Mouse (Mus musculus) ES-E14 (cell line): ENCODE measurements at regions not wholly inside any gene's neighbourhood (a gene's known extent, or its start where the extent isn't known, plus 50 kb on each side); places are given as distances from the start of the nearest gene placed in this dataset.

Source experiments
- DNase-seq: peaks from one replicate; pipeline ENCODE4 v3.0.0-alpha.2; 2013; ENCODE audit warnings: low read depth, low spot score
- H3K27ac ChIP-seq: 2 replicates; pipeline ENCODE4 v1.5.1; 2012; ENCODE audit warnings: low read depth, mild to moderate bottlenecking, low read length, moderate library complexity, mixed read lengths; ENCODE audit not compliant: poor library complexity, insufficient read depth, severe bottlenecking
- H3K36me3 ChIP-seq: 2 replicates; pipeline ENCODE4 v1.6.1; 2012; ENCODE audit warnings: mild to moderate bottlenecking, low read length, moderate library complexity, mixed read lengths; ENCODE audit not compliant: control insufficient read depth, poor library complexity, insufficient read depth, severe bottlenecking
- H3K4me1 ChIP-seq, 2 experiments: fragments of 150-350 bp in 1 of 2; sonication (generic) in 1 of 2; 2 replicates each; pipeline ENCODE4 v1.6.1; 2012; ENCODE audit warnings: low read length in 2 of 2, mild to moderate bottlenecking in 1 of 2, mixed read lengths in 1 of 2; ENCODE audit not compliant: control insufficient read depth in 2 of 2, insufficient read depth in 2 of 2, poor library complexity in 1 of 2
- H3K4me3 ChIP-seq, 2 experiments: fragments of 150-350 bp in 1 of 2; sonication (generic) in 1 of 2; 2 replicates each; pipeline ENCODE4 v1.5.1; 2012; ENCODE audit warnings: low read length in 2 of 2, low read depth in 1 of 2, mild to moderate bottlenecking in 1 of 2, mixed read lengths in 1 of 2; ENCODE audit not compliant: insufficient read depth in 1 of 2, poor library complexity in 1 of 2, severe bottlenecking in 1 of 2
- H3K9ac ChIP-seq: 2 replicates; pipeline ENCODE4 v1.6.1; 2012; ENCODE audit warnings: low read depth, mild to moderate bottlenecking, low read length, mixed read lengths; ENCODE audit not compliant: poor library complexity, insufficient read depth, severe bottlenecking
- H3K9me3 ChIP-seq: fragments of 150-350 bp; sonication (generic); 2 replicates; pipeline ENCODE4 v1.6.1; 2012; ENCODE audit warnings: low read depth, mild to moderate bottlenecking, low read length; ENCODE audit not compliant: control insufficient read depth, insufficient read depth
- CHD2 ChIP-seq: IDR thresholded peaks from 2 replicates; pipeline ENCODE4 v1.6.1; 2014; ENCODE audit warnings: mild to moderate bottlenecking, low read depth, low read length, inconsistent platforms
- HCFC1 ChIP-seq: IDR thresholded peaks from 2 replicates; pipeline ENCODE4 v1.6.1; 2012; ENCODE audit warnings: low read length, inconsistent platforms, borderline replicate concordance; ENCODE audit not compliant: insufficient read depth
- MAFK ChIP-seq: IDR thresholded peaks from 2 replicates; pipeline ENCODE4 v1.6.1; 2014; ENCODE audit warnings: mild to moderate bottlenecking, low read depth, low read length, inconsistent platforms; ENCODE audit not compliant: insufficient read depth
- ZC3H11A ChIP-seq: IDR thresholded peaks from 2 replicates; pipeline ENCODE4 v1.6.1; 2012; ENCODE audit warnings: low read depth, mild to moderate bottlenecking, inconsistent platforms, low read length, borderline replicate concordance
- ZNF384 ChIP-seq: IDR thresholded peaks from 2 replicates; pipeline ENCODE4 v1.6.1; 2012; ENCODE audit warnings: low read depth, low read length, inconsistent platforms
- in situ Hi-C, 2 experiments: fragments of 600-800 bp; cut with MboI; formaldehyde crosslinking; loops; one replicate each; pipeline ENCODE4 v1.15.1; 2025; ENCODE audit warnings: low sequenced_read_pairs in 2 of 2, inconsistent platforms in 1 of 2; ENCODE audit not compliant: unreplicated experiment in 2 of 2

DNA sequence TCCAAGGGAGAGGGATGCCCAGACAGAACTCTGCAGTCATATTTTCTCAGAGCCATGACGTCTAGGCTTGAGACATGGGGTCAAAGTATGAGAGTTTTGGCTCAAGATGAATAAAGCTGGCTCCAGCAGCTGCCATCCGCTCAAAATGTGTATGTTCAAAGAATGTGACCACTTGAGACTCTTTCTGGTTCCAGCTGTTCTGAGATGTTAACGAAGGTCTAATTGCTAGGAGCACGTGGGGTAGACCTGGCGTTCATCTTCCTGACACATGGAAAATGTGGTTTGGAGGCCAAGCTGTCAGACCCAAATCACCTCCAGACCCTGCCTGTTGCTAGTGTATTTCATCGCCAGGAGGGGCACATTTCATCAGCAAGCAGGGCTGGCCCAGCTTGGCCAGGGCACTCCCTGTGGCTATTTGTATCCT is 58.9 kb upstream of the Ankrd1 start:
- in situ Hi-C loops = loop anchor here in 1 of 2 experiments (25.0 kb wide), 1 partner anchor 258 kb away; no protein-coding TSS in a partner anchor
- no peak for TF ChIP-seq MAFK
- no peak for TF ChIP-seq CHD2
- no peak for TF ChIP-seq HCFC1
- TF ChIP-seq ZC3H11A = no peak
- no peak for TF ChIP-seq ZNF384
- Histone ChIP-seq H3K9ac (no peak overlapping the region), H3K9me3 (no peaks in the 10 kb centered on the region), H3K27ac (no peak overlapping the region), H3K4me1 (no peaks in the 10 kb centered on the region), H3K36me3 (no peaks in the 10 kb centered on the region), H3K4me3 (no peak overlapping the region)
- DNase-seq = no peak

DNA sequence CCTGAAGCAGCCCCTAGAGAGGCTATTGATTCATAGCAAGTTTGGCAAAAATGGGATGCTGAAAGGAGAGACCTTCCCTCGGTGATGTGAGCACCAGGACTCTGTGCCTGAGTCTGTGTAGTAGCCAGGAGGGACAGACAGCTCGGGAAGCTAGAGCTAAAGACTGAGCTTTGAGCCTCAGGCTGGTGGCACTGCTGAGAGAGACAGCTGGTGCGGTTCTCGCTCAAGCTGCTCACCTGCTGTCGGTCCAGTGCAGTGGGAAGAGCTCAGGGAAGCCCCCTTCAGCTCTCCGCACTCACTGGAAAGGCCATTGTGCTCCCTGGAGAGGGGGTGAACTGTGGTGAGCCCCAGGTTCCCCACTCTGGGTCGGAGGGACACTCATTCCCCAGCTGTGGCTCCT is 60.4 kb upstream of the Ankrd1 start:
- H3K4me1 ChIP-seq = no peaks in the 10 kb centered on the region
- no peak for TF ChIP-seq CHD2
- TF ChIP-seq MAFK = no peak
- no peak for TF ChIP-seq HCFC1
- no peak for TF ChIP-seq ZNF384
- no peak for TF ChIP-seq ZC3H11A
- no peak overlapping the region for H3K27ac ChIP-seq
- H3K9ac ChIP-seq = no peak overlapping the region
- DNase-seq = no peak
- no peak overlapping the region for H3K4me3 ChIP-seq
- no peaks in the 10 kb centered on the region for H3K36me3 ChIP-seq
- in situ Hi-C loops = loop anchor here in 1 of 2 experiments (25.0 kb wide), 1 partner anchor 257 kb away; no protein-coding TSS in a partner anchor
- H3K9me3 ChIP-seq = no peaks in the 10 kb centered on the region

DNA sequence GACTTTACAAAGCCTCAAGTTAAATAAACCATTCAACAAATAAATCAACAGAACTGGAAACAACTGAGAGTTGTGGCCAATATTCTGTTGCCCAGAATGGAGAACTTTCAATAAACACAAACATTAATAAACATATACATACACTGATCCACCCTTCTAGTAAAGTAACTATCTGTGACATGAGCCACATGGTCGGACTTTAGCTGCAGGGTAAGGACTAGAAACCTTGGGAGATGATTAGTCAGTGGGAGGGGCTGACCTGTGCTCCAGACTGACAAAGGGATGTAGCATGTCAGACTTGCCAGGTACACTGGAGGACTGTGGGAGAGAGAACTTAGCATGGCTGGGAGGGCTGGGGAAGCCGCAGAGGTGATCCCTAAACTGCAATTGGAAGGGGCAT is 61.6 kb upstream of the Ankrd1 start:
- H3K36me3 ChIP-seq = no peaks in the 10 kb centered on the region
- no peaks in the 10 kb centered on the region for H3K9me3 ChIP-seq
- no peak overlapping the region for H3K9ac ChIP-seq
- no peaks in the 10 kb centered on the region for H3K4me1 ChIP-seq
- in situ Hi-C loops = loop anchor here in 1 of 2 experiments (25.0 kb wide), 1 partner anchor 256 kb away; no protein-coding TSS in a partner anchor
- no peak for DNase-seq
- H3K4me3 ChIP-seq = no peak overlapping the region
- TF ChIP-seq ZNF384 = no peak
- no peak for TF ChIP-seq CHD2
- no peak for TF ChIP-seq ZC3H11A
- TF ChIP-seq MAFK = no peak
- no peak overlapping the region for H3K27ac ChIP-seq

DNA sequence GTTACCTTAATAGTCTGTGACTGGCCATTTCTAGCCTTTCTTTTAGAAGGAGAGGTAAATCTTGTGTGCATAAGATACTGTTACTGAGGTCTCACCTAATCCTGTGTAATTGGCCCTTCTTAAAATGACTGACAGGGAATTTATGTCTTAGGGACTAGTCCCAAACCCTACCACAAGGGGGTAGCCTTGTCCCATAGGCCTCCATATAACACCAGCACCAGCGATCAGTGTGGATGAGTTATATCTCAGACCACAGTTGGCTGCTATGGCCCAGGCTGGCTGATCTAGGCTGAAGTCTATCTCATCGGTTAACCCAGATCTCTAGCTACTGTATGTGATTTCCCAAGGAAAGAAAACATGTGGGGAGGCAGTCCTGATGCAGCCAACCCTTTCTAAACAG is 63.2 kb upstream of the Ankrd1 start:
- no peak overlapping the region for H3K9ac ChIP-seq
- no peaks in the 10 kb centered on the region for H3K36me3 ChIP-seq
- H3K27ac ChIP-seq = no peak overlapping the region
- DNase-seq = peak; percentile 62
- TF ChIP-seq ZC3H11A = peak; percentile 98
- no peak for TF ChIP-seq HCFC1
- no peak overlapping the region for H3K4me3 ChIP-seq
- H3K4me1 ChIP-seq = no peaks in the 10 kb centered on the region
- in situ Hi-C loops = loop anchor here in 1 of 2 experiments (25.0 kb wide), 1 partner anchor 254 kb away; no protein-coding TSS in a partner anchor
- H3K9me3 ChIP-seq = no peaks in the 10 kb centered on the region

DNA sequence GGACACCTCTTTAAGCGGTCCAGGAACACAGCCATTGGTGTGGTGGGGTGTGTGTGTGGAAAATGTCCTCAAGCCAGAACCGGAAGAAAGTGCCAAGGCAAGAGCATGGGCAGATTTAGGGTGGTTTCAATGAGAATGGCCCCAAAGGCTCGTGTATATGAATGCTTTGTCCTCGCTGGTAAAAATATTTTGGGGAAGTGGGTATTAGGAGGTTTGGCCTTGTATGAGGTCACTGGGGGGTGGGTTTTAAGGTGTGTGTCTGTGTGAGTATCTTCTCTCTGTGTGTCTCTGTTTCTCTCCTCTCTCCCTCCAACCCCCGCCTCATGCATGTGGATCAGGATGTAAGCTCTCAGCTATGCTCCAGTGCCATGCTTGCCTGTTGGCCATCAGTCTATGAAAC is 69.8 kb upstream of the Ankrd1 start:
- Histone ChIP-seq H3K27ac (no peak overlapping the region), H3K9me3 (no peaks in the 10 kb centered on the region), H3K4me1 (no peaks in the 10 kb centered on the region), H3K9ac (no peak overlapping the region), H3K4me3 (no peak overlapping the region), H3K36me3 (no peaks in the 10 kb centered on the region)
- in situ Hi-C loops = loop anchor here (5.0 to 25.0 kb wide), 2 partner anchors 248 to 253 kb away; no protein-coding TSS in a partner anchor
- DNase-seq = no peak
- no peak for TF ChIP-seq MAFK
- TF ChIP-seq ZNF384 = no peak
- TF ChIP-seq ZC3H11A = no peak
- no peak for TF ChIP-seq CHD2
- TF ChIP-seq HCFC1 = no peak
